Mouse (Mus musculus): ENCODE data around the gene Lrrc8c. TPM values are rescaled to one million over a fixed set of nuclear protein-coding genes. Genes with fewer than 3 reads are reported as not detected.
"Not testable (repeated sequence)": the region's sequence is repeated elsewhere in the genome, so short reads cannot be mapped to it uniquely, and the experiment has no call there.

Gene Lrrc8c
- total and polyA plus RNA-seq, 2 experiments from 2014 or later = 10.7 to 11.0 TPM

GRCm38 (mm10) chr5:105635576-105635975 is 116.4 kb downstream of the Lrrc8c start:
- TF ChIP-seq CTCF (IDR thresholded peaks at IDR 0.05; ENCODE audit: low read depth) = no peak
- DNase-seq (ENCODE audit: low spot score) (no peak), ATAC-seq (no peak)
- Histone ChIP-seq H3K27ac (no peak overlapping the region), H3K9ac (replicated peaks; ENCODE audit: low read length) (no peak overlapping the region), H3K36me3 (ENCODE audit: insufficient read depth, low read length) (no peaks in the 10 kb centered on the region), H3K27me3 (ENCODE audit: insufficient read depth, low read length) (no peaks in the 10 kb centered on the region), H3K4me3 (ENCODE audit: low read length) (no peak overlapping the region), H3K9me3 (ENCODE audit: low read length) (no peaks in the 10 kb centered on the region), H3K4me1 (ENCODE audit: insufficient read depth, low read length) (no peaks in the 10 kb centered on the region), H3K4me2 (ENCODE audit: low read depth, low read length) (no peak overlapping the region)
- 69% methylated on average over 6 of the region's 6 CpGs for WGBS

GRCm38 (mm10) chr5:105636484-105637191 is 117.5 kb downstream of the Lrrc8c start:
- ATAC-seq (no peak), DNase-seq (ENCODE audit: low spot score) (no peak)
- Histone ChIP-seq H3K27ac (no peak overlapping the region), H3K27me3 (ENCODE audit: insufficient read depth, low read length) (no peaks in the 10 kb centered on the region), H3K36me3 (ENCODE audit: insufficient read depth, low read length) (no peaks in the 10 kb centered on the region), H3K4me3 (ENCODE audit: low read length) (no peak overlapping the region), H3K9ac (replicated peaks; ENCODE audit: low read length) (no peak overlapping the region), H3K4me1 (ENCODE audit: insufficient read depth, low read length) (no peaks in the 10 kb centered on the region), H3K9me3 (ENCODE audit: low read length) (no peaks in the 10 kb centered on the region), H3K4me2 (ENCODE audit: low read depth, low read length) (no peak overlapping the region)
- no peak for TF ChIP-seq CTCF (IDR thresholded peaks at IDR 0.05; ENCODE audit: low read depth)
- WGBS = 84% methylated on average over 11 of the region's 11 CpGs

GRCm38 (mm10) chr5:105638266-105638665 is 119.1 kb downstream of the Lrrc8c start:
- not testable (repeated sequence) for H3K36me3 ChIP-seq (ENCODE audit: insufficient read depth, low read length); H3K4me2 ChIP-seq (ENCODE audit: low read depth, low read length); H3K9me3 ChIP-seq (ENCODE audit: low read length); H3K4me3 ChIP-seq (ENCODE audit: low read length); H3K4me1 ChIP-seq (ENCODE audit: insufficient read depth, low read length); DNase-seq (ENCODE audit: low spot score); H3K27me3 ChIP-seq (ENCODE audit: insufficient read depth, low read length); ATAC-seq; H3K27ac ChIP-seq; H3K9ac ChIP-seq (replicated peaks; ENCODE audit: low read length)
- 95% methylated on average over 2 of the region's 2 CpGs for WGBS

GRCm38 (mm10) chr5:105638916-105639315 is 119.7 kb downstream of the Lrrc8c start:
- ATAC-seq = no peak
- Histone ChIP-seq H3K36me3 (ENCODE audit: insufficient read depth, low read length) (no peaks in the 10 kb centered on the region), H3K9me3 (ENCODE audit: low read length) (no peaks in the 10 kb centered on the region), H3K27me3 (ENCODE audit: insufficient read depth, low read length) (no peaks in the 10 kb centered on the region), H3K4me3 (ENCODE audit: low read length) (no peak overlapping the region), H3K9ac (replicated peaks; ENCODE audit: low read length) (no peak overlapping the region), H3K27ac (no peak overlapping the region), H3K4me2 (ENCODE audit: low read depth, low read length) (no peak overlapping the region), H3K4me1 (ENCODE audit: insufficient read depth, low read length) (no peaks in the 10 kb centered on the region)
- no peak for DNase-seq (ENCODE audit: low spot score)
- WGBS = 85% methylated on average over 6 of the region's 6 CpGs
- no peak for TF ChIP-seq CTCF (IDR thresholded peaks at IDR 0.05; ENCODE audit: low read depth)

- no peak for DNase-seq (ENCODE audit: low spot score)
- H3K27me3 ChIP-seq (ENCODE audit: insufficient read depth, low read length) = no peaks in the 10 kb centered on the region
- ATAC-seq = no peak
- TF ChIP-seq CTCF (IDR thresholded peaks at IDR 0.05; ENCODE audit: low read depth) = no peak
- H3K9me3 ChIP-seq (ENCODE audit: low read length) = no peaks in the 10 kb centered on the region
- H3K36me3 ChIP-seq (ENCODE audit: insufficient read depth, low read length) = no peaks in the 10 kb centered on the region
- WGBS = 91% methylated on average over 11 of the region's 11 CpGs
- H3K4me2 ChIP-seq (ENCODE audit: low read depth, low read length) = no peak overlapping the region
- H3K27ac ChIP-seq = no peak overlapping the region
- no peak overlapping the region for H3K9ac ChIP-seq (replicated peaks; ENCODE audit: low read length)
- no peak overlapping the region for H3K4me3 ChIP-seq (ENCODE audit: low read length)
- H3K4me1 ChIP-seq (ENCODE audit: insufficient read depth, low read length) = no peaks in the 10 kb centered on the region
Measured at GRCm38 (mm10) chr5:105639363-105639762, 120.2 kb downstream of the Lrrc8c start.

- H3K9ac ChIP-seq (replicated peaks; ENCODE audit: low read length) = no peak overlapping the region
- DNase-seq (ENCODE audit: low spot score) (no peak), ATAC-seq (no peak)
- no peak for TF ChIP-seq CTCF (IDR thresholded peaks at IDR 0.05; ENCODE audit: low read depth)
- H3K4me1 ChIP-seq (ENCODE audit: insufficient read depth, low read length) = no peaks in the 10 kb centered on the region
- no peaks in the 10 kb centered on the region for H3K36me3 ChIP-seq (ENCODE audit: insufficient read depth, low read length)
- no peak overlapping the region for H3K4me3 ChIP-seq (ENCODE audit: low read length)
- H3K4me2 ChIP-seq (ENCODE audit: low read depth, low read length) = no peak overlapping the region
- no peak overlapping the region for H3K27ac ChIP-seq
- WGBS = 86% methylated on average over 5 of the region's 5 CpGs
- H3K9me3 ChIP-seq (ENCODE audit: low read length) = no peaks in the 10 kb centered on the region
- H3K27me3 ChIP-seq (ENCODE audit: insufficient read depth, low read length) = no peaks in the 10 kb centered on the region
Measured at GRCm38 (mm10) chr5:105642517-105642916, 123.3 kb downstream of the Lrrc8c start.

- WGBS = 73% methylated on average over 8 of the region's 8 CpGs
- ATAC-seq = no peak
- H3K4me3 ChIP-seq (ENCODE audit: low read length) = no peak overlapping the region
- DNase-seq (ENCODE audit: low spot score) = no peak
- no peaks in the 10 kb centered on the region for H3K27me3 ChIP-seq (ENCODE audit: insufficient read depth, low read length)
- TF ChIP-seq CTCF (IDR thresholded peaks at IDR 0.05; ENCODE audit: low read depth) = no peak
- no peaks in the 10 kb centered on the region for H3K36me3 ChIP-seq (ENCODE audit: insufficient read depth, low read length)
- no peaks in the 10 kb centered on the region for H3K4me1 ChIP-seq (ENCODE audit: insufficient read depth, low read length)
- no peaks in the 10 kb centered on the region for H3K9me3 ChIP-seq (ENCODE audit: low read length)
- H3K4me2 ChIP-seq (ENCODE audit: low read depth, low read length) = no peak overlapping the region
- no peak overlapping the region for H3K27ac ChIP-seq
- no peak overlapping the region for H3K9ac ChIP-seq (replicated peaks; ENCODE audit: low read length)
Measured at GRCm38 (mm10) chr5:105643276-105643675, 124.1 kb downstream of the Lrrc8c start.
